Mouse (Mus musculus) CH12.LX (cell line): ENCODE measurements around the gene Il1r1.

ENCODE experiments used
- EP300 ChIP-seq: IDR thresholded peaks from 2 replicates; pipeline ENCODE4 v1.6.1; 2011; ENCODE audit warnings: low read length, improper control_type of control experiment
- MAZ ChIP-seq: IDR thresholded peaks from 2 replicates; pipeline ENCODE4 v1.6.1; 2012; ENCODE audit warnings: low read depth, mild to moderate bottlenecking, inconsistent platforms, low read length, improper control_type of control experiment, moderate library complexity
- POLR2A ChIP-seq: IDR thresholded peaks from 2 replicates; pipeline ENCODE4 v1.6.1; 2011; ENCODE audit warnings: low read depth, mild to moderate bottlenecking, improper control_type of control experiment, low read length
- POLR2AphosphoS2 ChIP-seq: IDR thresholded peaks from 2 replicates; pipeline ENCODE4 v1.6.1; 2011; ENCODE audit warnings: low read depth, low read length, improper control_type of control experiment

- no peak for TF ChIP-seq POLR2A
- TF ChIP-seq MAZ = no peak
- TF ChIP-seq EP300 = no peak
- TF ChIP-seq POLR2AphosphoS2 = no peak
Measured at GRCm38 (mm10) chr1:40361596-40361995, 136.7 kb downstream of the Il1r1 start.
